9 mouse cellular contexts compared by ENCODE assay signal in genomic region chr5:145279948-145280347, GRCm38 (mm10). TPM values are rescaled to one million over a fixed set of nuclear protein-coding genes. Genes with fewer than 3 reads are reported as not detected.
DNase-seq lines count a peak whose midpoint lies in the region; ATAC-seq lines count a peak whose summit lies in the region.
"Had no signal": no experiment of that assay in that cellular context is flagged by ENCODE, and none has a peak within 500 bp of the region (broad histone marks: within the 10 kb centered on the region; RNA-seq: fewer than 3 reads in every experiment).

No protein-coding gene starts in this region.

- peak overlapping the region; percentile 97 for H3K4me3 ChIP-seq in kidney, embryonic 16.5 days (ENCODE audit: low read length)
- peak overlapping the region; percentile 73 for H3K4me3 ChIP-seq in embryonic facial prominence, embryonic 14.5 days (ENCODE audit: low read depth, low read length)
- H3K4me3 ChIP-seq in intestine, embryonic 16.5 days (ENCODE audit: low read length), result peak overlapping the region; percentile 74; the same call in 1 of the 2 replicates
- H3K4me3 ChIP-seq in neural tube, embryonic 12.5 days, result no peak overlapping the region

- H3K4me1 ChIP-seq in kidney, embryonic 16.5 days (ENCODE audit: insufficient read depth, low read length), result peaks cover 9% of the 10 kb centered on the region
- H3K4me1 ChIP-seq in embryonic facial prominence, embryonic 14.5 days (ENCODE audit: control insufficient read depth, insufficient read depth, low read length), result peaks cover 3% of the 10 kb centered on the region; the same call in 1 of the 2 replicates
- H3K4me1 ChIP-seq in intestine, embryonic 16.5 days (ENCODE audit: control insufficient read depth, insufficient read depth, low read length), result 0 out of 2 replicates have a peak, but pooled peaks cover 2% of the 10 kb centered on the region
- H3K4me1 ChIP-seq in neural tube, embryonic 12.5 days, result peaks cover 12% of the 10 kb centered on the region

- DNase-seq in kidney, adult 9 months, result no peak
- no peak for DNase-seq in embryonic facial prominence, embryonic 14.5 days (ENCODE audit: low spot score)
- DNase-seq in frontal cortex, postnatal 14 days (ENCODE audit: low spot score in 2 of 2), result no peak
- no peak for DNase-seq in yolk sac, embryonic 10.5 days (ENCODE audit: low spot score)
- DNase-seq in gastrocnemius, adult 8-10 months (ENCODE audit: low spot score in 2 of 2), result no peak

- peaks cover 23% of the 10 kb centered on the region for H3K36me3 ChIP-seq in kidney, embryonic 16.5 days (ENCODE audit: insufficient read depth, low read length)
- peaks cover 22% of the 10 kb centered on the region for H3K36me3 ChIP-seq in embryonic facial prominence, embryonic 14.5 days (ENCODE audit: control insufficient read depth, insufficient read depth, low read length)
- H3K36me3 ChIP-seq in intestine, embryonic 16.5 days (ENCODE audit: control insufficient read depth, insufficient read depth, low read length), result peaks cover 16% of the 10 kb centered on the region
- H3K36me3 ChIP-seq in neural tube, embryonic 12.5 days, result peaks cover 19% of the 10 kb centered on the region

- no peaks in the 10 kb centered on the region for H3K27me3 ChIP-seq in kidney, embryonic 16.5 days (ENCODE audit: insufficient read depth, low read length)
- H3K27me3 ChIP-seq in embryonic facial prominence, embryonic 14.5 days (replicated peaks; ENCODE audit: control insufficient read depth, insufficient read depth, low read length), result no peaks in the 10 kb centered on the region
- no peaks in the 10 kb centered on the region for H3K27me3 ChIP-seq in intestine, embryonic 16.5 days (replicated peaks; ENCODE audit: control insufficient read depth, insufficient read depth, low read length)
- no peaks in the 10 kb centered on the region for H3K27me3 ChIP-seq in neural tube, embryonic 12.5 days (replicated peaks)
- H3K27me3 ChIP-seq: Patski had no signal

- no peak overlapping the region for H3K27ac ChIP-seq in kidney, embryonic 16.5 days (ENCODE audit: low read length)
- H3K27ac ChIP-seq in embryonic facial prominence, embryonic 14.5 days (replicated peaks; ENCODE audit: low read depth, low read length), result no peak overlapping the region
- H3K27ac ChIP-seq in intestine, embryonic 16.5 days (ENCODE audit: low read length), result no peak overlapping the region
- H3K27ac ChIP-seq in neural tube, embryonic 12.5 days, result no peak overlapping the region

- no peaks in the 10 kb centered on the region for H3K9me3 ChIP-seq in kidney, embryonic 16.5 days (ENCODE audit: low read length)
- no peaks in the 10 kb centered on the region for H3K9me3 ChIP-seq in embryonic facial prominence, embryonic 14.5 days (ENCODE audit: control insufficient read depth, low read length)
- no peaks in the 10 kb centered on the region for H3K9me3 ChIP-seq in intestine, embryonic 16.5 days (ENCODE audit: control insufficient read depth, low read length)
- H3K9me3 ChIP-seq in neural tube, embryonic 12.5 days, result no peaks in the 10 kb centered on the region

- ATAC-seq in kidney, embryonic 16.5 days (ENCODE audit: low FRiP score, low TSS enrichment), result peak; percentile 8; the same call in 1 of the 2 replicates
- peak; percentile 4; the same call in 1 of the 2 replicates for ATAC-seq in embryonic facial prominence, embryonic 14.5 days (ENCODE audit: low read depth)
- ATAC-seq in intestine, embryonic 16.5 days, result peak; percentile 14
- peak; percentile 29 for ATAC-seq in neural tube, embryonic 12.5 days (ENCODE audit: low FRiP score, low read depth)

- no peak overlapping the region; the same call in 1 of the 2 replicates for H3K4me2 ChIP-seq in kidney, embryonic 16.5 days (replicated peaks; ENCODE audit: low read depth, low read length)
- peak overlapping the region; percentile 89; the same call in 1 of the 2 replicates for H3K4me2 ChIP-seq in embryonic facial prominence, embryonic 14.5 days (ENCODE audit: low read depth, low read length)
- no peak overlapping the region for H3K4me2 ChIP-seq in intestine, embryonic 16.5 days (ENCODE audit: low read depth, low read length)
- H3K4me2 ChIP-seq in neural tube, embryonic 12.5 days (replicated peaks), result no peak overlapping the region

- no peak overlapping the region for H3K9ac ChIP-seq in kidney, embryonic 16.5 days (replicated peaks; ENCODE audit: low read length)
- no peak overlapping the region for H3K9ac ChIP-seq in embryonic facial prominence, embryonic 14.5 days (ENCODE audit: low read depth, low read length)
- H3K9ac ChIP-seq in intestine, embryonic 16.5 days (ENCODE audit: low read depth, low read length), result no peak overlapping the region
- no peak overlapping the region for H3K9ac ChIP-seq in neural tube, embryonic 12.5 days

- WGBS in kidney, embryonic 16.5 days, result 87% methylated on average over 2 of the region's 2 CpGs
- WGBS in embryonic facial prominence, embryonic 14.5 days, result 95% methylated on average over 2 of the region's 2 CpGs
- 85% methylated on average over 2 of the region's 2 CpGs for WGBS in intestine, embryonic 16.5 days
- WGBS in neural tube, embryonic 12.5 days, result 97% methylated on average over 2 of the region's 2 CpGs

RNA-seq across cellular contexts. Expression of gene Zscan25, which starts 0.4 kb away (rescaled TPM):
- 0.56 and 0.60 TPM in 2 replicates for polyA plus RNA-seq in kidney, embryonic 16.5 days (2015; fragmentation: Nextera tagmentation; extraction: Ambion mirVana)
- polyA plus RNA-seq in embryonic facial prominence, embryonic 14.5 days (2014; fragmentation: Nextera tagmentation; extraction: Ambion mirVana), result 0.45 and 0.63 TPM in 2 replicates
- polyA plus RNA-seq in intestine, embryonic 16.5 days (2015; fragmentation: Nextera tagmentation; extraction: Ambion mirVana), result 0.49 and 0.66 TPM in 2 replicates
- 0.57 and 0.91 TPM in 2 replicates for polyA plus RNA-seq in neural tube, embryonic 12.5 days (2016; fragmentation: Nextera tagmentation; extraction: Ambion mirVana)
- total RNA-seq in gastrocnemius, adult 8-10 months (2022), result 1 to 10 TPM; 8.4 to 9.8 (median 8.9) TPM

RNA-seq across cellular contexts. Expression of gene Zfp655, which starts 48.4 kb away (rescaled TPM):
- polyA plus RNA-seq in kidney, embryonic 16.5 days (2015; fragmentation: Nextera tagmentation; extraction: Ambion mirVana), result 35.3 and 36.0 TPM in 2 replicates
- polyA plus RNA-seq in embryonic facial prominence, embryonic 14.5 days (2014; fragmentation: Nextera tagmentation; extraction: Ambion mirVana), result 37.2 and 38.1 TPM in 2 replicates
- 36.7 and 38.9 TPM in 2 replicates for polyA plus RNA-seq in intestine, embryonic 16.5 days (2015; fragmentation: Nextera tagmentation; extraction: Ambion mirVana)
- 39.7 and 41.7 TPM in 2 replicates for polyA plus RNA-seq in neural tube, embryonic 12.5 days (2016; fragmentation: Nextera tagmentation; extraction: Ambion mirVana)
- 10 to 100 TPM; 10.1 to 15.3 (median 10.5) TPM for total RNA-seq in gastrocnemius, adult 8-10 months (2022)
